Mouse (Mus musculus) C2C12 (cell line): ENCODE results near the gene Treh.

Source experiments
- CTCF ChIP-seq: IDR thresholded peaks from one replicate; pipeline ENCODE4 v1.5.1; 2011; ENCODE audit not compliant: control insufficient read depth, insufficient read depth, insufficient read length
- FOSL1 ChIP-seq: IDR thresholded peaks from one replicate; pipeline ENCODE4 v1.8.0; 2011; ENCODE audit warnings: mild to moderate bottlenecking, low read length; ENCODE audit not compliant: poor library complexity, insufficient read depth, severe bottlenecking
- MAX ChIP-seq: IDR thresholded peaks from one replicate; pipeline ENCODE4 v1.6.1; 2011; ENCODE audit warnings: mild to moderate bottlenecking, control low read depth
- MYOD1 ChIP-seq: IDR thresholded peaks from one replicate; pipeline ENCODE4 v1.6.1; 2011; ENCODE audit warnings: low read depth; ENCODE audit not compliant: control insufficient read depth, insufficient read length

DNA sequence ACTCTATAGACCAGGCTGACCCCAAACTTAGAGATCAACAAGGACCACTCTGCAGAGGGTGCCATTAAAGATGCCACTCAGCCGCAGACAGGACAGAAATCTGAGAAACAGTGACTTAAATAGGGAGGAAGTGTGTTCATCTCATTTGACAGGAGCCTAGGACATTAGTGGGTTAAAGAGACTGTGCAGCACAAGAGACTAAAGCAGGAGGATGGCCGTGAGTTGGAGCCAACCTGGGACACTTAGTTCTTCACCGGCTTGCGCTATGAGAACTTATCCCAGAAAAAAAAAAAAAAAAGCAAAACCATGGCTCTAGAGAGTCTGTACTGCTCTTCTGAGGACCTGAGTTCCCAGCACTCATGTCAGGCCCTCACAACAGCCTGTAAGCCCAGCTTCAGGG lies 25.4 kb upstream of the Treh start:
- TF ChIP-seq CTCF (no peak), MAX (no peak), MYOD1 (no peak), FOSL1 (no peak)
